Mouse (Mus musculus) lung, adult 2 months (tissue): ENCODE measurements around the gene Kif4. TPM values are rescaled to one million over a fixed set of nuclear protein-coding genes. Genes with fewer than 3 reads are reported as not detected.

Experiments used
- DNase-seq: peaks from one replicate; pipeline ENCODE4 v3.0.0; 2022
- H3K4me1 ChIP-seq: fragments of 200-500 bp; 2 replicates; pipeline ENCODE4 v1.6.1; 2011; ENCODE audit warnings: low read length; ENCODE audit not compliant: control insufficient read depth, insufficient read depth
- H3K4me3 ChIP-seq: fragments of 200-500 bp; replicated peaks from 2 replicates; pipeline ENCODE3; 2011; ENCODE audit warnings: low read depth, mild to moderate bottlenecking, control low read depth, low read length; ENCODE audit errors: extremely low read depth
- CTCF ChIP-seq: fragments of 200-500 bp; IDR thresholded peaks from 2 replicates; pipeline ENCODE4 v1.5.1; 2011; ENCODE audit warnings: mild to moderate bottlenecking, low read length, control low read depth; ENCODE audit not compliant: insufficient read depth
- POLR2A ChIP-seq: fragments of 200-500 bp; IDR thresholded peaks from 2 replicates; pipeline ENCODE4 v1.6.1; 2011; ENCODE audit warnings: low read depth, mild to moderate bottlenecking, control low read depth, low read length, borderline replicate concordance; ENCODE audit errors: extremely low read depth
- WGBS: fragments of 180-500 bp; shearing (Covaris S2); methylation state at CpG from one replicate; pipeline ENCODE4 v1.1.7; 2018; 5-methylcytosine and 5-hydroxymethylcytosine counted together
- polyA plus RNA-seq: library from polyadenylated mRNA; depleted of rRNA; stranded (reverse); fragments of >200 nt; gene quantifications from 2 replicates; pipeline ENCODE4 v1.2.3, GENCODE M21; 2012

The Kif4 gene
- polyA plus RNA-seq, 1 experiment = 0.56 TPM

DNA sequence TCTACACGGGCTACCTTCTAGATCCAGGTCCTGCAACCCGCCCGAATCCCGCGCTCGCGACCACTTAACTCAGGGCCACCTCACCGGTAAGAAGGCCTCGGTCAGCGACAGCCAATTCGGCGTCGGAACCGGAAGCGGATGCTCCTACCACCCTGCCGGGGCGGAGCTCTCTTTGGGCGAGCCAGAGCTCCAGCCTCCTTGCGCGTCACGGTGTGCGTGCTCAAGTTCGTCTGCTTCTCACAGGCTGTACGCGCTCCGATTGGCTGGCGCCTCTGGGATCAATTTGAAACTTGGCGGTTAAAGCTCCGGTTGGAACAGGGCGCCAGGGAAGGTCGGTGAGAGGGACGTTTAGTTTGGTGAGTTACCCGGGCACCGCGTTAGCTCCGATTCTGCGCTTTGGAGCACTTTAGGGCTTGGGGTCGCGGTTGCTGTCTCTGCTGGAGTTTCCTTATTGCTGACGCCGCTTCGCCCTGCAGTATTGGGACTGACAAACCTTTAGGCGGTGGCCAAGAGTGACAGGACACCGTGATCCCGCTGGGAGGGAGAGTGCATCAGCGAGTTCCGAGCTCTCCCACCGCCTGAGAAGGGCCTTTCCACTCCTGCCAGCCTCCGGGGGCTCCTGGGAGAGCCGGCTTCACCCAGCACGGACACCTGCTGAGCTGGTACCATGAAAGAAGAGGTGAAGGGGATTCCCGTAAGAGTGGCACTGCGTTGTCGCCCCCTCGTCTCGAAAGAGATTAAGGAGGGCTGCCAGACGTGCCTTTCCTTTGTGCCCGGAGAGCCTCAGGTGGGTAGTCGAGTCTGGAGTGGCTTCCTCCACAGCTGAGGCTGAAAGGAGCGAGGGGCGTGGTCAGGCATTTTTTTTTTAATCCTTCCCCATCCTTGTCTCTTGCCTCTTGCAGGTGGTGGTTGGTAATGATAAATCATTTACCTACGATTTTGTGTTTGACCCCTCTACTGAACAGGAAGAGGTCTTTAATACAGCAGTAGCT, 561 bp downstream of the Kif4 start, which contains the start of gene Pdzd11:
Gene Pdzd11, minus strand, starts transcription at position 767 of the 992 bp plus-strand sequence.
- Histone ChIP-seq H3K4me1 (peaks cover 2% of the 10 kb centered on the region; the same call in 1 of the 2 replicates), H3K4me3 (peak within 1 kb of the TSS; percentile 83)
- TF ChIP-seq CTCF (no peak), POLR2A (peak; percentile 76; the same call in 1 of the 2 replicates)
- peak; percentile 77 for DNase-seq
- 34% methylated on average over 62 of the region's 62 CpGs for WGBS

DNA sequence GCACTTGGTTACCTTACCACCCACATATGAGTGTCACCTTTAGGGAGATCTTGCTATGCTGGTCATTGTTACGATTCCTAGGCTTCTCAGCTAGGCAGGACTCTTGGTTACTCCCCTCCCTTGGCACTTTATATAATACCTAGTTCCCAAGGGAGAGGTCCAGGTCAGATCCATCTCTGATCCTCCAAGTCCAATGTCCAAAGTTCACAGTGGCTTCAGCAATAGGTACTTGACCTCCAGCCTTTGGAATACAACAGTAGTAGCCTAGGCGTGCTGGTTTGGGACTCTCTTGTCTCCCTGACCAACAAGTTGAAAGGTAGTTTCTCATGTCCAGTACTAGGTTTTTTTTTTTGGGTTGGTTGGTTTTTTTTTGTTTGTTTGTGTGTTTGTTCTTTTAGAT, 3.5 kb downstream of the Kif4 start:
- TF ChIP-seq POLR2A (no peak), CTCF (no peak)
- H3K4me1 ChIP-seq = peaks cover 2% of the 10 kb centered on the region; the same call in 1 of the 2 replicates
- no peak for DNase-seq
- 91% methylated on average over 2 of the region's 2 CpGs for WGBS
- no peak overlapping the region for H3K4me3 ChIP-seq

DNA sequence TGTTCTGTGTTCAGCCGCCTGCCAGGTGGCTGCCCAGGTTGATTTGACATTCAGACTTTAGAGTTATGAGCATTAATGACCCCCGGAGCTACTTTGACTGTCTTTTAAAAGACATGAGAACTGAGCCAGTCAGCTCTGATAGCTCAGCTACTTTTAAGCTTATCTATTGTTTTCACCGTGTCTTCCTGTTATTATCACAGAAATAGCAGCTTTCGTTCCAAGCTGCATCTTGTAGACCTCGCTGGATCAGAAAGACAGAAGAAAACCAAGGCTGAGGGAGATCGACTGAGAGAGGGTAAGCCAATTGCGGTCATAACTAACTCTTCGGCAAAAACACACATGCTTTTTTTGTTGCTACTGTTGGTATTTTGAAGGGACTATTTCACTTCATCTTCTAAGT, 12.9 kb downstream of the Kif4 start:
- H3K4me3 ChIP-seq = peak overlapping the region; percentile 3
- TF ChIP-seq POLR2A (no peak), CTCF (no peak)
- H3K4me1 ChIP-seq = no peaks in the 10 kb centered on the region
- DNase-seq = no peak
- WGBS = 74% methylated on average over 8 of the region's 8 CpGs

DNA sequence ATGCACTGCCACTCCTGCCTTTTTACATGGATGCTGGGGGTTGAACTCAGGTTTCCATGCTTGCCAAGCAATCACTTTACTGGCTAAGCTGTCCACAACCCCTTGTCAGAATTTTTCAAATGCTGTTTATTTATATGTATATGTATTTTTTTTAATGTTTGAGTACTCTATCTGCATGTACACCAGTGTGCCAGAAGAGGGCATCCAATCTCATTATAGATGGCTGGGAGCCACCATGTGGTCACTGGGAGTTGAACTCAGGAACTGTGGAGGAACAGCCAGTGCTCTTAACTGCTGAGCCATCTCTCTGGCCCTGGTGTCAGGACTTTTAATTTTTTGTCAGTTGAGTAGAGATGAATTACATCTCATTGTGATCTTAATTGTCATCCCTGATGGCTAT, 27.3 kb downstream of the Kif4 start:
- no peak overlapping the region for H3K4me3 ChIP-seq
- H3K4me1 ChIP-seq = no peaks in the 10 kb centered on the region
- DNase-seq = no peak
- no peak for TF ChIP-seq CTCF
- TF ChIP-seq POLR2A = no peak

- TF ChIP-seq CTCF = no peak
- no peak for TF ChIP-seq POLR2A
- H3K4me1 ChIP-seq = no peaks in the 10 kb centered on the region
- 92% methylated on average over 2 of the region's 2 CpGs for WGBS
Measured at GRCm38 (mm10) chrX:100664825-100665224, 39.3 kb downstream of the Kif4 start.

GRCm38 (mm10) chrX:100678204-100678603, 52.7 kb downstream of the Kif4 start:
- no peak for DNase-seq
- Histone ChIP-seq H3K4me3 (no peak overlapping the region), H3K4me1 (no peaks in the 10 kb centered on the region)
- TF ChIP-seq CTCF (no peak), POLR2A (no peak)
- 71% methylated on average over 3 of the region's 3 CpGs for WGBS

More at GRCm38 (mm10) chrX:100664825-100665224, 39.3 kb downstream of the Kif4 start:
- no peak for DNase-seq
- no peak overlapping the region for H3K4me3 ChIP-seq

DNA sequence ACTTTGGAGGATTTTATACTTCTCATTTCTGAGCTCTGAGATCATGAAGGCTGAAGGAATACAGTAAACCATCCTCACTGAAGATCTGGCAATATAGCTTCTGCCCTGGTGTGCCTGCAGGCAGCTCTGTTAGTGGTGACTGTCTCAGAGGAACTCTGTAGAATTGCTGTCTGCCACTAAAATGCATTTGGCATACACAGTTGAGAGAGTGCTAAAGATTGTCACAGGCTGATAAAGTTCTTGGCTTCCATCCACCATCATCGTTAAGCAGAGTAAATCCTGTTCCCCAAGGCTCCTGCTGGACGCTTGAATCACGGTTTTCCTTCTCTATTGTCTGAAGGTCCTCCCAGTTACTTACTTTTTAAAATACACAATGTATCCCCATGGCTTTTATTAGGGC, 61.0 kb downstream of the Kif4 start:
- DNase-seq = no peak
- Histone ChIP-seq H3K4me1 (no peaks in the 10 kb centered on the region), H3K4me3 (no peak overlapping the region)
- TF ChIP-seq CTCF = no peak
- TF ChIP-seq POLR2A = no peak
- 43% methylated on average over 3 of the region's 3 CpGs for WGBS

DNA sequence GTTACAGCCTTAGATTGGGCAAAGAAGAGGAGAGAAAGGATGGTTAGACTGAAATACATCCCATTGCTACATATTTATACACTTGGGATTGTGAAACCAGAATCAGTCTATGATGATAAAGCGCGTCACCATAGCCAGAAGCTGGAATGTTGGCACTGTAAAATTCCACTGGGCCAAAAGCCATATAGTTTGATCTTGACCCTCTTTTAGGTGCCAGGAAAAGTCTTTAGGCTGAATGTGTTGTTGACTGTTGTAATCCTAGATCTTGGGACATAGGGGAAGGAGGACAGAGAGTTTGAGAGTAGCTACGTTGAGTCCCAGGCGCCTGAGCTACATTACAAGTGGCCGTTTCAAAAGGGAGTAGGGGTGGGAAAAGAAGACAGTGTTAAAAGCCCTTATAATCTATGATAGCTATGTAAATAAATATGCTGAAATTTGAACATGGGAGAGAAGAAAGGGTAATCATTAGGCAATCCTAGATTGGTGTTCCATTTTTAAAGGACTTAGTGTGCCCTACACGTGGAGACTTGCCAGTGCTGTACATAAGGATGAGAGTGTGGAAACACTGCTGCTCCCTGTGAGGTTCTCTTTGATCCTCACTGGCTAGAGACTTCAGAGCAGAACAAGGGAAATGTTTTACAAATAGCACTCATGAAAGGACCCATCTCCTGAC, 62.0 kb downstream of the Kif4 start:
- 67% methylated on average over 6 of the region's 6 CpGs for WGBS
- Histone ChIP-seq H3K4me1 (no peaks in the 10 kb centered on the region), H3K4me3 (no peak overlapping the region)
- no peak for TF ChIP-seq CTCF
- no peak for TF ChIP-seq POLR2A
- DNase-seq = no peak

- 72% methylated on average over 5 of the region's 5 CpGs for WGBS
- DNase-seq = no peak
- Histone ChIP-seq H3K4me3 (no peak overlapping the region), H3K4me1 (no peaks in the 10 kb centered on the region)
- no peak for TF ChIP-seq POLR2A
- no peak for TF ChIP-seq CTCF
Measured at GRCm38 (mm10) chrX:100688033-100688370, 62.5 kb downstream of the Kif4 start.
